Mouse (Mus musculus) embryonic facial prominence, embryonic 11.5 days (tissue): Measurements from ENCODE around the gene Ube2h. TPM values are rescaled to one million over a fixed set of nuclear protein-coding genes. Genes with fewer than 3 reads are reported as not detected.

Source experiments
- ATAC-seq: fragments of 200-750 bp; cut with Nextera tagmentation; replicated peaks from 2 replicates; pipeline ENCODE4 v1.8.0; 2017; ENCODE audit warnings: low read depth; ENCODE audit not compliant: insufficient number of reproducible peaks, low FRiP score, low TSS enrichment
- DNase-seq: peaks from one replicate; pipeline ENCODE4 v3.0.0-alpha.2; 2015; ENCODE audit warnings: low spot score
- H3K27ac ChIP-seq: fragments of 300-500 bp; sonication (generic); replicated peaks from 2 replicates; pipeline ENCODE4 v1.5.1; 2014; ENCODE audit warnings: mild to moderate bottlenecking, low read depth, low read length, control low read depth
- H3K27me3 ChIP-seq: fragments of 300-500 bp; sonication (generic); 2 replicates; pipeline ENCODE4 v1.6.1; 2014; ENCODE audit warnings: mild to moderate bottlenecking, low read length, moderate library complexity, mixed read lengths; ENCODE audit not compliant: control insufficient read depth, insufficient read depth
- H3K36me3 ChIP-seq: fragments of 300-500 bp; sonication (generic); replicated peaks from 2 replicates; pipeline ENCODE4 v1.6.1; 2014; ENCODE audit warnings: low read depth, mild to moderate bottlenecking, low read length, moderate library complexity, mixed read lengths; ENCODE audit not compliant: control insufficient read depth, insufficient read depth
- H3K4me1 ChIP-seq: fragments of 300-500 bp; sonication (generic); 2 replicates; pipeline ENCODE4 v1.6.1; 2014; ENCODE audit warnings: low read length, mixed read lengths; ENCODE audit not compliant: control insufficient read depth, insufficient read depth
- H3K4me2 ChIP-seq: fragments of 300-500 bp; sonication (generic); 2 replicates; pipeline ENCODE4 v1.6.1; 2014; ENCODE audit warnings: low read depth, mild to moderate bottlenecking, control low read depth, low read length, moderate library complexity
- H3K4me3 ChIP-seq: fragments of 300-500 bp; sonication (generic); 2 replicates; pipeline ENCODE4 v1.5.1; 2014; ENCODE audit warnings: low read depth, low read length, control low read depth
- H3K9ac ChIP-seq: fragments of 300-500 bp; sonication (generic); replicated peaks from 2 replicates; pipeline ENCODE4 v1.6.1; 2014; ENCODE audit warnings: mild to moderate bottlenecking, control low read depth, low read length
- H3K9me3 ChIP-seq: fragments of 300-500 bp; sonication (generic); replicated peaks from 2 replicates; pipeline ENCODE4 v1.6.1; 2016; ENCODE audit warnings: mild to moderate bottlenecking, low read length, inconsistent platforms, mixed read lengths; ENCODE audit not compliant: control insufficient read depth
- WGBS: fragments of 180-500 bp; shearing (Covaris S2); extraction: QIAGEN DNeasy Blood & Tissue Kit; methylation state at CpG from one replicate; pipeline ENCODE4 v1.1.7; 2014; 5-methylcytosine and 5-hydroxymethylcytosine counted together
- polyA plus RNA-seq: library from polyadenylated mRNA; unstranded; fragments of >200 nt; fragmentation: Nextera tagmentation; extraction: Ambion mirVana; gene quantifications from 2 replicates; pipeline ENCODE4 v1.2.1, GENCODE M21; 2014

Ube2h gene
- polyA plus RNA-seq, 1 experiment from 2014 or later: 52.4 TPM

- Histone ChIP-seq H3K4me3 (no peak overlapping the region), H3K36me3 (no peaks in the 10 kb centered on the region; the same call in 1 of the 2 replicates), H3K4me1 (no peaks in the 10 kb centered on the region), H3K27ac (no peak overlapping the region), H3K9ac (no peak overlapping the region), H3K27me3 (no peaks in the 10 kb centered on the region), H3K9me3 (no peaks in the 10 kb centered on the region), H3K4me2 (no peak overlapping the region)
- 90% methylated on average over 2 of the region's 2 CpGs for WGBS
- DNase-seq (no peak), ATAC-seq (no peak)
Observed at GRCm38 (mm10) chr6:30292579-30292978, 11.8 kb downstream of the Ube2h start.

GRCm38 (mm10) chr6:30287958-30288357, 16.4 kb downstream of the Ube2h start:
- Histone ChIP-seq H3K9me3 (no peaks in the 10 kb centered on the region), H3K27me3 (no peaks in the 10 kb centered on the region), H3K4me3 (no peak overlapping the region), H3K4me1 (no peaks in the 10 kb centered on the region), H3K27ac (no peak overlapping the region), H3K9ac (no peak overlapping the region), H3K4me2 (no peak overlapping the region), H3K36me3 (no peaks in the 10 kb centered on the region; the same call in 1 of the 2 replicates)
- ATAC-seq (no peak), DNase-seq (no peak)
- 91% methylated on average over 6 of the region's 6 CpGs for WGBS

GRCm38 (mm10) chr6:30286642-30287041, 17.7 kb downstream of the Ube2h start:
- H3K9ac ChIP-seq: no peak overlapping the region
- no peaks in the 10 kb centered on the region; the same call in 1 of the 2 replicates for H3K36me3 ChIP-seq
- H3K9me3 ChIP-seq: no peaks in the 10 kb centered on the region
- ATAC-seq (no peak), DNase-seq (no peak)
- H3K4me1 ChIP-seq: no peaks in the 10 kb centered on the region
- no peaks in the 10 kb centered on the region for H3K27me3 ChIP-seq
- H3K4me2 ChIP-seq: no peak overlapping the region
- no peak overlapping the region for H3K27ac ChIP-seq
- H3K4me3 ChIP-seq: no peak overlapping the region

- H3K27ac ChIP-seq: no peak overlapping the region
- H3K4me3 ChIP-seq: no peak overlapping the region
- no peaks in the 10 kb centered on the region; the same call in 1 of the 2 replicates for H3K36me3 ChIP-seq
- no peak overlapping the region for H3K9ac ChIP-seq
- ATAC-seq: no peak
- no peak for DNase-seq
- H3K9me3 ChIP-seq: no peaks in the 10 kb centered on the region
- H3K4me2 ChIP-seq: no peak overlapping the region
- H3K4me1 ChIP-seq: no peaks in the 10 kb centered on the region
- no peaks in the 10 kb centered on the region for H3K27me3 ChIP-seq
Observed at GRCm38 (mm10) chr6:30284177-30284576, 20.2 kb downstream of the Ube2h start.

- no peak for ATAC-seq
- Histone ChIP-seq H3K27me3 (no peaks in the 10 kb centered on the region), H3K27ac (no peak overlapping the region), H3K9me3 (no peaks in the 10 kb centered on the region), H3K36me3 (peaks cover 3% of the 10 kb centered on the region; the same call in 1 of the 2 replicates), H3K4me3 (no peak overlapping the region), H3K4me1 (no peaks in the 10 kb centered on the region), H3K4me2 (no peak overlapping the region), H3K9ac (no peak overlapping the region)
- WGBS: 99% methylated on average over 2 of the region's 2 CpGs
- DNase-seq: no peak
Observed at GRCm38 (mm10) chr6:30282361-30282760, 22.0 kb downstream of the Ube2h start.

- Histone ChIP-seq H3K9ac (no peak overlapping the region), H3K4me2 (no peak overlapping the region), H3K27ac (no peak overlapping the region), H3K4me3 (no peak overlapping the region), H3K9me3 (no peaks in the 10 kb centered on the region), H3K27me3 (no peaks in the 10 kb centered on the region), H3K36me3 (0 out of 2 replicates have a peak, but pooled peaks cover 3% of the 10 kb centered on the region), H3K4me1 (no peaks in the 10 kb centered on the region)
- ATAC-seq (no peak), DNase-seq (no peak)
- 75% methylated on average over 1 of the region's 1 CpGs for WGBS
Observed at GRCm38 (mm10) chr6:30278374-30278773, 26.0 kb downstream of the Ube2h start.

- H3K4me3 ChIP-seq: no peak overlapping the region
Observed at GRCm38 (mm10) chr6:30276882-30277281, 27.5 kb downstream of the Ube2h start.

GRCm38 (mm10) chr6:30276375-30276774, 28.0 kb downstream of the Ube2h start:
- Histone ChIP-seq H3K4me3 (no peak overlapping the region), H3K4me2 (no peak overlapping the region), H3K27me3 (no peaks in the 10 kb centered on the region), H3K36me3 (0 out of 2 replicates have a peak, but pooled peaks cover 3% of the 10 kb centered on the region), H3K9ac (no peak overlapping the region), H3K9me3 (no peaks in the 10 kb centered on the region), H3K4me1 (no peaks in the 10 kb centered on the region), H3K27ac (no peak overlapping the region)
- ATAC-seq (no peak), DNase-seq (no peak)
- WGBS: 79% methylated on average over 3 of the region's 3 CpGs

More at GRCm38 (mm10) chr6:30276882-30277281, 27.5 kb downstream of the Ube2h start:
- DNase-seq (no peak), ATAC-seq (no peak)
- WGBS: 92% methylated on average over 7 of the region's 7 CpGs
- no peak overlapping the region for H3K9ac ChIP-seq
- H3K36me3 ChIP-seq: 0 out of 2 replicates have a peak, but pooled peaks cover 3% of the 10 kb centered on the region
- H3K9me3 ChIP-seq: no peaks in the 10 kb centered on the region
- H3K4me2 ChIP-seq: no peak overlapping the region
- no peaks in the 10 kb centered on the region for H3K4me1 ChIP-seq
- no peaks in the 10 kb centered on the region for H3K27me3 ChIP-seq
- H3K27ac ChIP-seq: no peak overlapping the region
